Mouse (Mus musculus): ENCODE measurements around the gene Lnpep.
"Not testable (repeated sequence)": the region's sequence is repeated elsewhere in the genome, so short reads cannot be mapped to it uniquely, and the experiment has no call there.

The Lnpep gene

DNA sequence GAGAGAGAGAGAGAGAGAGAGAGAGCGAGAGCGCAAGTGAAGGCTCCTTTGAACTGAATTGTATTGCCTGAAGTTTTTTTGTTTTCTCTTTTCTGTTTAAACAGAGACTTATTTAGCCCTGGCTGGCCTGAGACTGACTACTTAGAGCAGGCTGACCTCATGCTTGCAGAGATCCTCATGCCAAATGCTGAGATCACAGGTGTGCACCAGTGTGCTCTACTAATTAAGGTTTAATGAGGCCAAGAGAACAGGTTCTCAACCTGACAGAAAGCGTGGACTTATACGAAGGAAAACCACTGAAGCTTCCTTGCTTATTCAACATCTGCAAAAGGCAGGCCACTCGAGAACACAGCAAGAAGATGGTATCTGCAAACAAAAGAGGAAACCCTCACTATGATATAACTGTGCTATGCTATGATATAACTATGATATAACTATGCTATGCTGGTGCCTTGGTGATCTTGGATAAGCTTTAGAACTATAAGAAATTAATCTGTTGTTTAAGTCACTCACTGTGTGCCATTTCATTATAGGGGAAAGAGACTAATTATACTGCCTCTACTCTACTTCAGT, 16.3 kb downstream of the Lnpep start:
- DNase-seq (ENCODE audit: low spot score): no peak

DNA sequence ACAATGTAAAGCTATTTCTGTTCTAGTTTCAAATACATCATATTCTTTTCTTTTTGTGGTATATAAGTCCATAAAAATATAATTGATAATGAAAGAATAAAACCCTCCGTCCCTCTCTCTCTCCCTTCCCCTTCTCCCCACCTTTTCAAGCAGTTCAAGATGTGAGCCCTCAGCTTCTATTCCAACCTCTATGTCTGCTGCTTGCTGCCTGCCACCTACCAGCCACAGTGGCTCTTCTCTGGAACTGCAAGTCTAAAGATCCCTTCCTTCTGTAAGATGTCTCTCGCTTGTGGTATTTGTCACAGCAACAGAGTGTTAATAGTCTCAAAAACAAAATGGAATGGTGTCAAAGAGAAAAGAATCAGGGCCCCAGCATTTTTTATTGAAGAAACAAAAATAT, 20.3 kb downstream of the Lnpep start:
- DNase-seq (ENCODE audit: low spot score): no peak

DNA sequence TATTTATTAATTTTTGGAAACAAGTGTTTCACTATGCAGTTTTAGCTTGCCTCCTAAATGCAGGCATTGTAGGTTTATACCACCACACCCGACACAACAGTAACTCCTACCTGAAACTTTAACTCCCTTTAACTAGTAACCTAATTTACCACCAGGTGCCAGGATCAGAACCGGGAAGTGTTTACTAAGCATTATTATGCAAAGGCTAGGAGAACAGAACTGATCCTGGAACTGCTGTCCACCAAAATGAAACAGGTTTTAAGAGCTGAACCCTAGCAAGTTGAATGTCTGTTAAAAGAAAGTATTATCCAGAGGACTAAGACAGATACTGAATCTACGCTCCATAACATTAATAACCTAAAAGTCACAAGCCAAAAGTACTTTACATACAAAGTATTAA, 21.2 kb downstream of the Lnpep start:
- no peak for DNase-seq (ENCODE audit: low spot score)

DNA sequence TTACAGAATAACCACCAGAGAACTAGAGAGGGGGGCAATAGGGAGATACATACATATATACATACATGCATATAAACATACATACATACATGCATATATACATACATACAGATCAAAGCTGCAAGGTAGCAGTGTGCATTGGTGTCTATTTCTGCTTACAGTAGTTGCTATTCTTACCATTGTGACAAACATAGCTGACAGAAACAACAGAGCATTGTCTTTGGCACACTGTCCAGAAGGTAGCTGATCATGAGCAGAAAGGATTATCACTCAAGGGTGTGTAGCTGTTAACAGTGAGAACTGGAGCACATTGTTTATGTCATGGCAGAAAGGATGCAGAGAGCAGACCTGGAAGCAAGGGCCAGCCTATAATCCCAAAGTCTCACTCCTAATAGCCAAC, 22.1 kb downstream of the Lnpep start:
- DNase-seq (ENCODE audit: low spot score): no peak

DNA sequence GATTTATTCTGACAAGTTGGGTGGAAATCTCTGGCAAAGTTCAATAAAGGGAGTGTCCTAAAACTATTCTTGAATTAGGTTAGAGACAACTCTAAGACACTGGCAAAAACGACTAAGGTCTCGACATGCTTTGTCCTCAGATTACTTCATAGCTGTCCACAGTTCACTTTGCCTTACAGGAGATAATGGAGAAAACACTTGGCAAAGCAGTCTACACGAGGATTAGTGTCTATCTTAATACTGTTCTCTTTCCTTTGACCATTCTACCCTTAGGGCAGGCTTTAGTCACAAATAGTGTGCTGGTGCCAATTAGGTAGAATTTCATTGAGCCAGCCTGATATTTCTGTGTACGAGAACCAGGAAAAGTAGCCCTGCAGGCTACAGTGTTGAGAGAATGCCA, 22.5 kb downstream of the Lnpep start:
- DNase-seq (ENCODE audit: low spot score): no peak

DNA sequence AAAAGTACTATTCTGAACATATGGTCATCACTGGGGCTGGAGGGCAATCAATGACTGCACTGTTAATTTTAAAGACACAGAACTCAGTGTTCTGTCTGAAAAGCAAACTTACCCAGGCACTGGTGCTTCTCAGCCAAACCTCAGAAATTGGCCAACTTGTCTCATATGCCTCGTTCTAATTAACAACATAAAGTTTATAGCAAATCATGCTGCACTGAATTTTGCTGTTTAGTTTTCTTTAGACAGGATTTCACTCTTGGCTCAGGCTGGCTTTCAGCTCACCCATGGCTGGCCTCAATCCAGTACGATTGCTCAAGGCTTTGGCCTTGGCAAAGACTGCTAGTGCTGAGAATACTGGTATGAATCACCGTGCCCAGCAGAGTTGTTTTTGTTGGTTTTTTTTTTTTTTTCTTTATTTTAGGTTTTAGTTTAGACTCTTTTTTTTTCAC, 24.0 kb downstream of the Lnpep start:
- DNase-seq (ENCODE audit: low spot score): peak; percentile 83

DNA sequence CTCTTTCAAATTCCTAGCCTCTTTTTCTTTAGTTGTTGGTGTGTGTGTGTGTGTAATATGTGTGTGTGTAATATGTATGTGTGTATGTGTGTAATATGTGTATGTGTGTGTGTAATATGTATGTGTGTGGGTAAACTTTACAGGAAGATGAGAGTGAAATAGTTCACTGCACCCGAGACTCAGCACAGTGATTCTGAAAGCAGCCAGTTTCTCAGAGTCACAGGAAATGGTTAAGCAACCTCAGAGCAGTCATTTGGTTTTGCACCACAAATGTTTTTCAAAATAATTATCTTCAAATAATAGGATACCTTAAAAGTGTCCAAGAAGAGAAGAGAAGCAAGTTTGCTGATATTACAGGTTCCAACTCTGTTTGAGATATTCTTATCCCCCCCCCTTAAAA, 24.8 kb downstream of the Lnpep start:
- no peak for DNase-seq (ENCODE audit: low spot score)

DNA sequence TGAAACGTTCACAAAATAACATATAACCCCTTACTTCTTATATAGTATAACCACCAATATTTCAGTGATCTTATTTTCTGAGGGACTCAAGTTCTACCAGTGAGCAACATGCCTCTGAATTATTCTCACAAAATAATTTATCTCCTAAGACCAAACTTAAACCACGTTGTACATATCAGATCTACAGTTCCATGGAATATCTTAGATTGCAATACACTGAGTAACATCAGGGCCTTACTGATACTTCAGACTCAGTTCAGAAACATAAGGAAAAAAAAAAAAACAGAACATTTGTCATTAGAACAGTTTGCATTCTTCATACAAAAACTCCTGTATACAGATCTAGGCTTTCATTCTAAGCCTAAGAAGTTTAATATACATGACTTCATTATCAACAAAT, 26.5 kb downstream of the Lnpep start:
- DNase-seq (ENCODE audit: low spot score): no peak

DNA sequence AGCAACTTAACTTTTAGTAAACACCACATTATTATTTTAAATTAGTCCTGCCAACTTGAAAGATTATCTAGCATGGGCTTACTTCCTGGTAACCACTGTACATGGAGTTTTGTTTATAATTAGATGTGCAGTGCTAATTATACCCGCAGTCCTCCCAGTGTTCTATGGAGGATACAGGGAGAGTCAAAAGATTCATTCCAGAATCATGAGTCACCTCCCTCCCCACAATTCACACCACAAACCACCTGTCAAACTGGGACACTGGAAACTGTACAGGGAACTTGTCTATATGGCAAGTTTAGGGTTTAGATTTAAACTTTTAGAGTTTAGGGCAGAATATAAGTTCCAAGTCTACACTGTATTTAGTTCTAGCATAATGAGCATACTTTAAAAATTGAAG, 31.9 kb downstream of the Lnpep start:
- no peak for DNase-seq (ENCODE audit: low spot score)

DNA sequence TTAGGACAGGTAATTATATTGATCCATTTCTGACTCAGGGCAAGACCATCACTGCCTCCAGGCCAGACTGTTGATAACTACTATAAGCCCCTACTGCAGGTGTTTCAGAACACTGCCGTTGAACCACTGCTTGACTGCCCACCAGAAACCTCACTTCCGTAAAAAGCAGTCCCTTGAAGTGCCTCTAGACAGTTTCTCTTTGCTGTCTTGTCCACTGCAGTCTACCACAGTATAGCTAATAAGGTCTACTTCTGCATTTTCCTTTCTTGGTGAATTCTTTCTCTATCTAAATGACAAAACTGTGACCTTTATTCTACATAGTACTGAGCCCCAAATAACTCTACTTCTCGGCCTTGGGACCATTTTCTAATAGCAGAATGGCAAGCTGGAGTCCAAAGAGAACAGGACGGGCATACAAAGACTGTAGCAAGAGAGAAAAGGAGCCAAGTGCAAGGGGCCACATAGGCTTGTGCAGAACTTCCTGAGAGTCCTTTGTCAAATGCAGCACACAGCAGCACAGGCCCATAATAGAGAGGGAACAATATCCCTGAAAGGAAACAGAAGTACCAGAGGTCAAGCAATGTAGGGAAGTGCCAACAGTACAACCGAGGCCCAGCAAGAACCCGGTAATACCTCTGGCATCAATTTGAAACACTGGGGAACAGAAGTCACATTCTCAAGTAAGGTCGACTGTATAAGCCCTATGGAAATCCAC, 37.4 kb downstream of the Lnpep start:
- DNase-seq (ENCODE audit: low spot score): no peak

DNA sequence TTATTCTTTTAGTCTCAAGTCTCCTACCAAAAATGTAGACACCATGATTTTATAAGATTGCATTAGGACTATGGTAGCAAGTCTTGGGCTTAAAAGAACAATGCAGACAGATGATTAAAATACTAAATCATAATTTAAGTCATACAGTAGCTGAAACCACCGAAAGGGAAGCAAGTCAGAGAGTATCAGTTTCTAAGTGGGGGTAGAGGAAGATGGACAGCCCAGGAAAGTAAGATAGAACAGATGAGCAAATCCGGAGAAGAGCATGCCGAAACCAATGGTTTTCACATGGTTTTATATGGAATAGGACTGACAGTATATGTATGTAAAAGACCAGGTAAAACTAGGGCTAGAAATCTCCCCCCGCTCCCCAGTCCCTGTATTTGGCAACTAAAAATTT, 39.7 kb downstream of the Lnpep start:
- DNase-seq (ENCODE audit: low spot score): no peak

DNA sequence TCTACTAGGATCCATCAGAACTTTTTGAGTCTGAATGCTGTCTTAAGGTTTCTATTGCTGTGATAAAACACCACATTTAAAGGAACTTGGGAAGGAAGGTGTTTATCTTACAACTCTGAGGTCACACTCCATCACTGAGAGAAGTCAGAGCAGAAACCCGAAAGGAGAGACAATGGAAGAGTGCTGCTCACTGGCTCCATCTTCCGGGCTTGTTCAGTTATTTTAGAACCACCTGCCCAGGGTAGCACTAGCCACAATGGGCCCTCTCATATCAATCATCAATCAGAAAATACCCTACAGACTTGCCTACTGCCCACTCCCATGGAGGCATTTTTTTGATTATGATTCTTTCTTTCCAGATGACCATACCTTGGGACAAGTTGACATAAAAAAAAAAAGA, 41.0 kb downstream of the Lnpep start:
- DNase-seq (ENCODE audit: low spot score): no peak

DNA sequence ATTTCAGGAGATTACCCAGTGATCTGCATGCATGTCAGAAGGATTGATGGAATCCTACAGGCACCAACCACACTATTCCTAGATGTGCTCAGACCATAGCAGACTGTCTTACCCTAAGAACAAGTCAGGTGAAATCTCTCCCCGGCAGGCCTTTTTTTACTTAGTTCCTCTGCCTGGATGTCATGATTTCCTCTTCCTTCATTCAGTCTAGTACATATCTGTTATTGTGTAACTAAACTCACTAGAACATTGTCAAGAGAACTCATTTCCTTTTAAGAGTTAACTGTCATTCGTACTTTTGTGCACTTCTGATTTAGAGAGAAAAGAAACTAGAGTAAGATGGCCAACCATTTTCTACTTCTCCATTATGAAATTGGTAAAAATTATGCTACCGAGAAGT, 43.6 kb downstream of the Lnpep start:
- DNase-seq (ENCODE audit: low spot score): no peak

DNA sequence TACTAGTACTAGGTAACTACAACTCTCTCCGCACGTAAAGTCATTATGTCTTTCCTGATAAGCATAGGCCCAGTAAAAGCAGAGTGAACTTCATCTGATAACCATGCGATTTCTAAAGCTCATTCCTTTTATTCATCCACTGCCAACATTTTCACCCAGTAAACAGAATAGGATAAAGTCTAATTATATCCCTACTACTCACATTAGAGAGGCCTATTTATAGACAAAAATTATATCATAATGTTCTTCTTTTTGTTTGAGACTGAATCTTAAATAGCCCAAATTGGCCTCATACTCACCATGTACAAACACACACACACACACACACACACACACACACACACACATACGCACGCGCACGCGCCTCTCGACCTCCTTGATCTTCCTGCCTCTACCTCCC, 48.5 kb downstream of the Lnpep start:
- no peak for DNase-seq (ENCODE audit: low spot score)

DNA sequence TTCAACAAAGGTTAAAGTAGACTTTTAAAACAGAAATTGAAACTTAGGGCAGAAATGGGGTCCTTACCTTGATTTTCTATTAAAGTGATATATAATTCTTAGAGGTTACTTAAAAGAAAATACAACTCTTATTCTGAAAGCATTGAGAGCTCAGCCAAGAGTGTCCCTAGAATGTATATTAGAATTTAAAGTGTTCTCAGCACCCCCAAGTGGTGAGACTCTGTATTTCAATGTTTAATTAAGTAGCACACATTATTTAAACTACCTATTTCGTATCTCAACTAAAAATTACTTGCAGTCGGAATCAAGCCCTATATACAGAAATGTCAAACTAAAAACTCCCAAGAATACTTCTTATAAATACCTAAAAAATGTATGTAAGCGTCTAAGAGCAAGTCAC, 57.8 kb downstream of the Lnpep start:
- DNase-seq (ENCODE audit: low spot score): no peak

DNA sequence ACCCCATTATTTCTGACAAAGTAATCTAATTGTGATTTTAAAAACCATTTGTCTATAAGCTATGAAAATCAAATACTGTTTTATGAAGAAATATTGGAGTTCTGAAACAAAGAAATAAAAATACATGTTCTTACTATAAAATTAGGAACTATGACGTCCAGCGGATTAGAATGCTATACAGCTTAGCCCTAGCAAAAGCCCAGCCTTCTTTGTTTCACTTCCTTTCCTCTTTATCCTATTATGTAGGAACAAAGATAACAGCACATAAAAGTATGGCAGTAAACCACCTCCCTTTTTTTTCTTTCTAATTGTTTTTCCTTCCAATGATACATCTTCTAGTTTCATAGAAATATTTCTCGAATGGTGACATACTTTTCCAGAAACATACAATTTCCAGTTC, 75.9 kb downstream of the Lnpep start:
- DNase-seq (ENCODE audit: low spot score): no peak

DNA sequence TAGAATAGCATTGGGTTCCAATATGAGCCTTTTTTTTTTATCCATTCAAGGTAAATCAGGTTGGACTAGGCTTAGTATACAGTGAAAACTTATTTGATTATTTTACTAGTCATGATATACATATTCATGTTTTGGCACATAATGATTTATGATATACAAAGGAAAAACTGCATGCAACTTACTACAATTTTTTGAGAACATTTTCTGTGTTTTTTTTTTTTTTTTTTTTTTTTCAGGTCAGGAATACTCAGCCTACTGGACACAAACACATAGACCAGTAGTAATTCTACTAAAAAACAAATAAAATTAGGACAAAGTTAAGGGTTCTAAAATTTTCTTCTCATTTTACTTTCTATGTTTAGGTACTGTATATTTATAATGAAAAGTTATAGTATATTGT, 93.5 kb downstream of the Lnpep start:
- no peak for DNase-seq (ENCODE audit: low spot score)

DNA sequence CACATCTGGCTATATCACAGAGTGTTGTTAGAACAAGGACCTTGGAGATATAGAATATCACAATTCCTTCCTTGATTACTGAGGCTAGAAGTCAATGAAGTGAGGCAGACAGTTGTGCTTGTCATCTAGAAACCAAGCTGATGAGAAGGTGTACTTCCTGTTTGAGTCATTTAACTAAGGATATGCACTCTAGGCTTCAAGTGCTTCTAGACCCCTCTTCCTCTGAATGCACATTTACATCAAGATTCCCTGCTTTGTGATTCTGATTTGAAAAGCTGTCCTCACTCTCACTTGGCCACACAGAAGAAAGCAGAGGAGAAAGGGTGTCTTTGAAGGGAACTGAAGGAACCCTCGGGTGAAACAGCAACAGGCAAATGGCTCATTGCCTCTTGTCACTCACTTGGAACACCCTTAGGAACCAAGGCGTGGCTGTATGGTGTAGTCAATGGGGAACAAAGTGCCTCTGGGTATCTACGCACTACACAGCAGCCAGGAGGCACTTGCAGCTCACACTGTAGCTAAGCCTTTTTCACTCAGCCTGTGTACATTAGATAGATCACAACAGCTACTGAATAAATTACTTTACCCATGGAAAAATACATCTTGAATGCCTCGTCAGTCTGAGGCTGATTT, 108.3 kb downstream of the Lnpep start:
- DNase-seq (ENCODE audit: low spot score): no peak

DNA sequence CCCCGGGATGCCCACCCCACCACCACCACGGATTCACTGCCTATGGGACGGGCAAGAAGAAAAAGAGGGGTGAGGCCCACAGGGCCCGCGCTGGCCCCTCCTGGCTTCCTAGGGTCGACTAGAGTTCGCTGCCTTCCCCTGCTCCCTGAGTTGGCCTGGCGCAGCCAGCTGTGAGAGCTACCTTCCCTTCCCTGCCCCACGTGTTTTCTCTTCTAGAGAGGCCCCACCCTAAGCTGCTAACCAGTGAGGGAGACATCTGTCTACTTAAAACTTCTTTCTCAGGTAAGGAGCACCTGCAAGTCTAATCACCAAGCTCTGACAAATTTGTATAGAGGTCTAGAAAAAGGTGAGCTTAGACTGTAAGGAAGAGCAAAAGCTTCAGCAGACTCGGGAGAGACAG, 118.2 kb downstream of the Lnpep start:
- DNase-seq (ENCODE audit: low spot score): no peak

DNA sequence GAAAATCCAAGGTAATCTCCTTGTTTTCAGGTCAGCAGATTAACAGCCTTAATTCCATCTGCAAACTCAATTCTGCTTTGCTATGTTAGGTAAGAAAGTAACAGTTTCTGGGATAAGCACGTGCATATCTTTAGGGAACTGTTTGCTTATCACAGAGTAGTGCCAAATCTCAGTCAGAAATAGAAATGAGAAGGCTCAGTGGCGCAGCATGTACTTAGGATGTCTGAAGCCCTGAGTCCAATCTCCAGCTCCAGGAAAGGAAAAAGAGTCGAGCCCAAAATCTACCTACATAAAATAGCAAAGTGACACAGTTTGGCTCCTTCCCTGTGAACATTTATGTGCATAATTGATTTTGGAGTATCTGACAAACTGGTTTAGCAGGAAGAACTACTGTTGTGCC, 125.6 kb downstream of the Lnpep start:
- no peak for DNase-seq (ENCODE audit: low spot score)

DNA sequence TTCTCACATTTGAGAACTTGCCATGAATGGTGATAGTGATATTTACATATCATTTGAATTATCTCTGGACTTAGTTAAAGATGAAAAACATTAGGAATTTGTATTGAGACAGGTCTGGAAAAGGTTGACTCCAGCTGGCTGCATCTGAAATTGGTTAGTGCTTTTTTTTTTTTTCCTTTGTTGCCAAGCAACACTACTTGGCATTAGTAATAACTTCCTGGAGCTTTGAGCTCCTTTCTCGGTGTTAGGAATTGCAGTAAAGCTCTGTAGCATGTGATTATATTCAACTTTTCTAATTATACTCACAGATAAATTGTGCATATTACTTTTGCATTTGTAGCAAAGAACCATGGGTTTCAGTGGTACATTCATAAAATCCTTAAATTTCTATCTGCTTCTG, 126.0 kb downstream of the Lnpep start:
- no peak for DNase-seq (ENCODE audit: low spot score)

DNA sequence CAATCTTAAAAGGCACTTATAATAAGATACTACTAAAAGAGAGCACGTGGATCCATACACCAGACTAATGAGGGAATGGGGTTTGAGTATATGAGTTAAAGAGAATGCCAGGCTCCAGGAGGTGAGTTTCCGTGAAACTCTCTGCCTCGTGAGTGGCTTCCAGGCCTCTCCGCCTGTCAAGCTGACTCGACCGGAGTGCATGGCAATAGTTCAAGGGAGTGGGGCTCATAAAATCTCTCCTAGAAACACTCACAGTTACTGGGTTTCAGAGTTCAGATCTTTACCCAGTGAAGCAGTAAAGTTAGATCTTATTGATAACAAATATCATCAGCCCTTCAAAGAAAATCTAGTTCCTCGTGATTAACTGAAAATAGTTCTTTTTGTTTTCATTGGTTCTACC, 128.1 kb downstream of the Lnpep start:
- DNase-seq (ENCODE audit: low spot score): no peak

DNA sequence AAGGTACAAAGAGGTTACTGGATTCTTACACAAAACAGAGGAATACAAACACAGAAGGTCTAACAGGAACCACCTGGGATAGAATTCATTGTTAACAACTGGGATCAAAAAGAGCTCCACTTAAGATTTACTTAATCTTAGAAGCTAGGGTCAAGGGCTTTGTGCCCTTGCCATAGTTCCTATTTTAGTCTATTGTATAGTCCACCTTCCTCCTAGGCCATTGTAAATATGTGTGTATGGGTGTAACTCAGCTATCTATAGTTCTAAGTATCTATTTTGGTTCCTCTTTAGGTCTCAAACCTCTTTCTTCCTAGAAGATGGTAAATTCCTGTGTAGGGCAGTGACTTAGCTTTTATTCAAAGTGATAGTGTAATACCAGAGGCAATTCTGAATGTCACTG, 128.6 kb downstream of the Lnpep start:
- not testable (repeated sequence) for DNase-seq (ENCODE audit: low spot score)

DNA sequence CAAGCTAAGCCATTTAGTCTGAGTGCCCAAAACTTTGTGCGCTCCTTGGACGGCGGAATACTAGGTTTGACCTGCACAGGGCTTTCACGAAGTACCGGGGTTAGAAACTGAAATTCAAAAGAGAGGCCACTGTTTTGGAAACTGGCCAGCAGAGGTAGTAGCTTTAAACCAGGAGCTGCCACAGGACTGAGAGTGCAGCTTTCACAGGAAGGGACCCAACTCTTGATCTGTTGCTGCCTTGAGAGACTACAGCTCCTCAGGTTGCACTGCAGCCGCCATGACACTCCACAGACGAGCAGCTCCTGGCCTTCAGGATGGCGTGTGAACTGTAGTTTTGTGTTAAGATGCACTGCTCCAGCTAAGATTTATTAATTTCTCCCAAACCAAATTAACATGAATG, 132.7 kb downstream of the Lnpep start:
- DNase-seq (ENCODE audit: low spot score): no peak
